In genomic region chr17:78598624-78599023, GRCm38 (mm10) we compare ENCODE assay signal across 8 mouse cellular contexts.
DNase-seq lines count a peak whose midpoint lies in the region.

No protein-coding gene starts in this region.

- peak; percentile 55 for DNase-seq in adrenal gland, postnatal 14 days
- no peak for DNase-seq in adrenal gland, postnatal 4 days (ENCODE audit: low spot score in 2 of 2)
- DNase-seq in layer of hippocampus, adult 11-12 months (ENCODE audit: low spot score) = peak; percentile 77
- no peak for DNase-seq in layer of hippocampus, postnatal 36 days
- DNase-seq in ES-CJ7 (ENCODE audit: low read depth, low spot score) = peak; percentile 28
- peak; percentile 44 for DNase-seq in forelimb bud, embryonic 11.5 days (ENCODE audit: low read depth, low spot score)
- peak; percentile 6 for DNase-seq in retina, postnatal 7 days (ENCODE audit: low read depth, low spot score)
- DNase-seq in ovary, adult 18-20 months (ENCODE audit: low spot score) = no peak

Comparison
In these comparisons a context has a peak if more than half of its experiments do, and no peak if none do; other contexts are left out.
1. DNase-seq: peak in adrenal gland, postnatal 14 days (single experiment), layer of hippocampus, adult 11-12 months (single experiment), ES-CJ7 (single experiment), forelimb bud, embryonic 11.5 days (single experiment) and retina, postnatal 7 days (single experiment); none in adrenal gland, postnatal 4 days (0 of 2), layer of hippocampus, postnatal 36 days (0 of 2) and ovary, adult 18-20 months (single experiment).